Mouse (Mus musculus) midbrain, embryonic 14.5 days (tissue): ENCODE data around the gene Rhov. TPM values are rescaled to one million over a fixed set of nuclear protein-coding genes. Genes with fewer than 3 reads are reported as not detected.

Experiments
- ATAC-seq: fragments of 200-750 bp; cut with Nextera tagmentation; 2 replicates; pipeline ENCODE4 v1.8.0; 2017; ENCODE audit warnings: moderate number of reproducible peaks, moderate library complexity; ENCODE audit not compliant: low FRiP score, low TSS enrichment
- DNase-seq: peaks from one replicate; pipeline ENCODE4 v3.0.0-alpha.2; 2015
- H3K27ac ChIP-seq: fragments of 300-500 bp; sonication (generic); replicated peaks from 2 replicates; pipeline ENCODE4 v1.5.1; 2014; ENCODE audit warnings: mild to moderate bottlenecking, low read depth, low read length, moderate library complexity
- H3K27me3 ChIP-seq: fragments of 300-500 bp; sonication (generic); 2 replicates; pipeline ENCODE4 v1.6.1; 2014; ENCODE audit warnings: low read length, control low read depth, mixed read lengths; ENCODE audit not compliant: control insufficient read depth, insufficient read depth
- H3K36me3 ChIP-seq: fragments of 300-500 bp; sonication (generic); 2 replicates; pipeline ENCODE4 v1.6.1; 2014; ENCODE audit warnings: low read length, control low read depth; ENCODE audit not compliant: control insufficient read depth, insufficient read depth
- H3K4me1 ChIP-seq: fragments of 300-500 bp; sonication (generic); 2 replicates; pipeline ENCODE4 v1.6.1; 2014; ENCODE audit warnings: mild to moderate bottlenecking, antibody characterized with exemption, low read length, control low read depth; ENCODE audit not compliant: control insufficient read depth, insufficient read depth
- H3K4me2 ChIP-seq: fragments of 300-500 bp; sonication (generic); 2 replicates; pipeline ENCODE4 v1.6.1; 2014; ENCODE audit warnings: mild to moderate bottlenecking, low read length, moderate library complexity
- H3K4me3 ChIP-seq: fragments of 300-500 bp; sonication (generic); replicated peaks from 2 replicates; pipeline ENCODE4 v1.5.1; 2014; ENCODE audit warnings: low read depth, low read length
- H3K9ac ChIP-seq: fragments of 300-500 bp; sonication (generic); replicated peaks from 2 replicates; pipeline ENCODE4 v1.6.1; 2014; ENCODE audit warnings: mild to moderate bottlenecking, low read length, moderate library complexity
- H3K9me3 ChIP-seq: fragments of 300-500 bp; sonication (generic); 2 replicates; pipeline ENCODE4 v1.6.1; 2016; ENCODE audit warnings: low read length, control low read depth, mixed read lengths; ENCODE audit not compliant: control insufficient read depth
- WGBS: fragments of 180-500 bp; shearing (Covaris S2); extraction: QIAGEN DNeasy Blood & Tissue Kit; methylation state at CpG from one replicate; pipeline ENCODE4 v1.1.7; 2014; 5-methylcytosine and 5-hydroxymethylcytosine counted together
- polyA plus RNA-seq: library from polyadenylated mRNA; unstranded; fragments of >200 nt; fragmentation: Nextera tagmentation; extraction: Ambion mirVana; gene quantifications from 2 replicates; pipeline ENCODE4 v1.2.1, GENCODE M21; 2014

Gene Rhov
- polyA plus RNA-seq, 1 experiment from 2014 or later: 19.9 TPM

DNA sequence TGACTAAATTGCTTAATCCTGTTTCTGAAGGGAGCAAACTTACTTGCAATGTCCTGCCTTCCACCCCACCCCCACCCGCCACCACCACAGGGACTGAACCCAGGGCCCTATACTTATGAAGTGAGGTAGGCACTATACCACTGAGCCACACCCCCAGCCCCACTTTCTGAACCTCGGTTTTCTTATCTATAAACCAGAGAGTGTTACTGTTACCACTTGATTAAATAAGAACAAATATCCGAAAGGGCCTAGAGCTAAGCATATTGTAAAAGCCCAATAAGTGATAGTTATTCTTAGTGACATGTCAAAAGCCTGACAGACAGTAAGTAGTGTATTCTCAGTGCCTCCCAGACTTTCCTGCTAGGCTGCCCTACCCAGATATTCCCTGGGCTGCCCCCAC is 33.3 kb upstream of the Rhov start:
- 54% methylated on average over 3 of the region's 3 CpGs for WGBS
- peaks cover 12% of the 10 kb centered on the region; the same call in 1 of the 2 replicates for H3K4me1 ChIP-seq
- H3K4me3 ChIP-seq: no peak overlapping the region
- H3K27ac ChIP-seq: no peak overlapping the region
- H3K9ac ChIP-seq: no peak overlapping the region
- H3K4me2 ChIP-seq: no peak overlapping the region
- no peaks in the 10 kb centered on the region for H3K27me3 ChIP-seq
- H3K9me3 ChIP-seq: no peaks in the 10 kb centered on the region
- peaks cover 4% of the 10 kb centered on the region for H3K36me3 ChIP-seq
- no peak for DNase-seq
- no peak for ATAC-seq

DNA sequence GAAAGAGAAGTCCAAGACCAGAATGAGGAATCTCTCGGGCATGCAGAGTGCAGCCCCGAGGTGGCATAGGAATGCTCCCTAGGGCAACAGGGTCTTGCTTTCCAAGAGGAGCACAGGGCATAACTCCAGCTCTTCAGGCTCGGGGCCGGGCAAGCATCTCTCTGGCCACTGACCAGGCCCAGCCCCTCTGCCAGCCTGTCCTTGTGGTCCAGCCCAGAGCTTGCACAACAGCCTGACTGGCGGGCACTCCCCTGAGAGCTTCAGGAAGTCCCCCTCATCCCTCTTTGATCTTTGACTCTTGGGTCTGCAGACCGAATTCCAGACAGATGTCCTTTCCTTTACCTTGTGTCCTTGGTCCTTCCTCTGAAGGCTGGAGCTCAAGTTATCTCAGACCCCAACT is 31.8 kb upstream of the Rhov start:
- WGBS: 79% methylated on average over 6 of the region's 6 CpGs
- Histone ChIP-seq H3K36me3 (peaks cover 18% of the 10 kb centered on the region), H3K27ac (no peak overlapping the region), H3K9me3 (no peaks in the 10 kb centered on the region), H3K9ac (no peak overlapping the region), H3K4me1 (peaks cover 12% of the 10 kb centered on the region; the same call in 1 of the 2 replicates), H3K4me3 (no peak overlapping the region), H3K4me2 (no peak overlapping the region), H3K27me3 (no peaks in the 10 kb centered on the region)
- DNase-seq (no peak), ATAC-seq (no peak)

DNA sequence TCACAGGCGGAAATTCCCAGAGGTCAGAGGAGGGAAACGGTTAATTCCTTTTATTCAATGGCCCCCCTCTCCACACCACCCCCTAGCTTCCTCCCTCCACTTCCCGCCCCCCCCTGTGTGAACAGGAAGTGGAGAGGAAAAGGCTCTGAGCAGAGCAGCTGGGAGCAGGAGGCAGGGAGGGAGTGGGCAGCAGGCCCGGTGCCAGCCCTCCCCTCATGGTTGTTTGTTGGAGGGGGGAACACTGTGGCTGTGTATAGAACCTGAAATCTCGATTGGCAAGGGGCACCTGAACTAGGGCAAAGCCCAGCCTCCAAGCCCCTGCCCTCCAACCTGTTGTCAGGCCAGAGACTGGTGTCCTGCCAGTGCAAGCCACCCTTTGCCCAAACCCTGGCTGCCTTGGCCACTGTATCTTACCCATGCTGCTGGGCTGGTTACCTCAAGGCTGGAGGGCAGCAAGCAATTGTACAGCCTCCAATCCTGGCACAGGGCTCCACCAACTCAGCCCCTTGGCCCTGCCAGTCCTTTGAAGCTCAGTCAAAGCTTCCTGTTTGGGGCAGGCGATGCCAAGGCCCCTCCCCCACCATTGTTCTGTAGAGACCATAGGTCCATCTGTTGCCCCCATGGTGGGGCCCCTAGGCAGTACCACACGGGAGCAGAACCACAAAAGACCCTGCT is 29.9 kb upstream of the Rhov start:
- H3K4me3 ChIP-seq: no peak overlapping the region
- WGBS: 39% methylated on average over 7 of the region's 7 CpGs
- H3K4me2 ChIP-seq: peak overlapping the region; percentile 32
- ATAC-seq: peak; percentile 44
- no peaks in the 10 kb centered on the region for H3K27me3 ChIP-seq
- peaks cover 35% of the 10 kb centered on the region for H3K36me3 ChIP-seq
- no peaks in the 10 kb centered on the region for H3K9me3 ChIP-seq
- H3K27ac ChIP-seq: peak overlapping the region; percentile 55; the same call in 1 of the 2 replicates
- peaks cover 12% of the 10 kb centered on the region; the same call in 1 of the 2 replicates for H3K4me1 ChIP-seq
- peak; percentile 48 for DNase-seq
- no peak overlapping the region; the same call in 1 of the 2 replicates for H3K9ac ChIP-seq

DNA sequence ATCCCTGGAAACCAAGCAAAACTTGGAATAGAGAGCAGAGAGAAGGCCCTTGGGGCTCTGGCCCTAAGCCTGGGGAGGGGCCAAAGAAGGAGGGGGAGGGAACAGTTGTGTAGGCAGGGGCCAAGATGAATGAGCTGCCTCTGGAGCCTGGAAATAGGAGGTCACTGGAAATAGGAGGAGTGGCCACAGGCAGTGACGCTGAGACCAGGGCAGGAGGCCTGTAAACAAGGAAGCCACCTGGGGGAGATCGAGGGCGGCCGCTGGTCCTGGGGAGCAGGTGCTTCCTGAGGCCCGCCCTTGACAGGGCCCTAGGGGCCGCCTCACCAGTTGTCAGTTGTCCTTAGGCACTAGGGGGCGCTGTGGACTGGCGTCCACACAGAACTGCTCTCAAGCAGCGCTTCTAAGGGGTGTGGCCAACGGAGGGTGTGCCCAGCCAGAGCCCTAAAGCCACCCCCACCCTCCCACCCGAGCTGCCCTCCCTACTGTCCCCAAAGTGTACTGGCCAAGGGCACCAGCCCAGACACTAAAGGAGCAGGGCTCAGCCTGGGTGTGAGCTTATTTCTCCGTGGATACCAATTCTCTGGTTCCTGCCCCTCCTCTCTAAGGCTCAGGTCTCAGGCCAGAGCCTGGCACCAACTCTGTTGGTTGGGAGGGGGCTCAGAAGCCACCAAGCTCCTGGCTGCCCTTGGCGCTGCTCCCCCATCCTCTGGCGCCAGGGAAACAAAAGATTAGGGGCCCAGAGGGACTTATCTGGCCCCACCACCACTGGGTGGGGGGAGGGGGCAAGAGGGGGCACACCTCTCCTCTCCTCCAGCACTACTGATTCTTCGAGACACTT is 29.1 kb upstream of the Rhov start:
- Histone ChIP-seq H3K36me3 (peaks cover 38% of the 10 kb centered on the region), H3K4me1 (peaks cover 12% of the 10 kb centered on the region; the same call in 1 of the 2 replicates), H3K4me3 (no peak overlapping the region), H3K27me3 (no peaks in the 10 kb centered on the region), H3K4me2 (peak overlapping the region; percentile 32), H3K9me3 (no peaks in the 10 kb centered on the region), H3K27ac (peak overlapping the region; percentile 55), H3K9ac (no peak overlapping the region; the same call in 1 of the 2 replicates)
- 4% methylated on average over 15 of the region's 15 CpGs for WGBS
- peak; percentile 81 for DNase-seq
- peak; percentile 63 for ATAC-seq

DNA sequence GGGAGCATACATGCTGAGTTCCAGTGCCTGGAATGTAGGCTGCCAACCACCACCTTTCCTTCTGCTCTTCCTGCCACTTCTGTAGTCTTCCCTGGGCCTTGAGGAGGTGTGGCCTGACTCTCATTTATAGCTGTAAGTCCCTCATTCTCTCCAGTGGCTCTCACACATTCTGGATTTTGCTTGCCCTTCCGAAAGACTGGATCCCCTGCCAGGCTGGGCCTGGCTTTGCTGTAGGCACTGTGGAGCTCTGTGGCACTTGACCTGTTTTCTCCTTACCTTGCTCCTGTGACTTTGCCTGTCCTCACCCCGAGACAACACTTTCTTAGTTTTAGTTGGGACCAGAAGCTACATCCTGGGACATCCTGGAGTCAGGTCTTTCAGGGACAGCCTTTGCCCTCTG is 27.8 kb upstream of the Rhov start:
- 95% methylated on average over 2 of the region's 2 CpGs for WGBS
- DNase-seq (no peak), ATAC-seq (no peak)
- Histone ChIP-seq H3K4me2 (no peak overlapping the region), H3K9ac (no peak overlapping the region), H3K36me3 (peaks cover 48% of the 10 kb centered on the region), H3K27me3 (no peaks in the 10 kb centered on the region), H3K4me3 (no peak overlapping the region), H3K4me1 (peaks cover 8% of the 10 kb centered on the region; the same call in 1 of the 2 replicates), H3K9me3 (no peaks in the 10 kb centered on the region), H3K27ac (no peak overlapping the region)

DNA sequence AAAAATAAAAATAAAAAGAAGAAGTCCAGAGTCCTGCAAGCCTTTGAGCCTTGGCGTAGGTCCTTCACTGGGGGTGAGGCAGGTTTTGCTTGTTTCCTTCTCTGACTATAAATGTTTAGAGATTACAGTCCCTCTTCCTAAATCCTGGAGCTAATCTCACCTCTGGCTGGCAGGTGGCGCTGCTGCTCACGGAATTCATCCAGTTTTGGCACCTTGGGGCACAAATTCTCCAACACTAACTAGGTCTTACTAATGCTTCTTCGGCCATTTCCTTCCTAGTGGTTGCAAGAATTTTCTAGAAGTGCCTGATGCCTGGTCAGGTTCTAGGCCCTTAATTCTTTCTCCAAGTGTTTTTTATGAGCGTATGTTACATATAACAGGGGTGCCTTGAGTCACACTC is 27.3 kb upstream of the Rhov start:
- no peak for ATAC-seq
- H3K27me3 ChIP-seq: no peaks in the 10 kb centered on the region
- no peak overlapping the region for H3K27ac ChIP-seq
- peak; percentile 84 for DNase-seq
- no peak overlapping the region for H3K4me2 ChIP-seq
- no peaks in the 10 kb centered on the region for H3K9me3 ChIP-seq
- peaks cover 8% of the 10 kb centered on the region; the same call in 1 of the 2 replicates for H3K4me1 ChIP-seq
- WGBS: 47% methylated on average over 5 of the region's 5 CpGs
- peaks cover 53% of the 10 kb centered on the region for H3K36me3 ChIP-seq
- H3K9ac ChIP-seq: no peak overlapping the region
- H3K4me3 ChIP-seq: no peak overlapping the region

DNA sequence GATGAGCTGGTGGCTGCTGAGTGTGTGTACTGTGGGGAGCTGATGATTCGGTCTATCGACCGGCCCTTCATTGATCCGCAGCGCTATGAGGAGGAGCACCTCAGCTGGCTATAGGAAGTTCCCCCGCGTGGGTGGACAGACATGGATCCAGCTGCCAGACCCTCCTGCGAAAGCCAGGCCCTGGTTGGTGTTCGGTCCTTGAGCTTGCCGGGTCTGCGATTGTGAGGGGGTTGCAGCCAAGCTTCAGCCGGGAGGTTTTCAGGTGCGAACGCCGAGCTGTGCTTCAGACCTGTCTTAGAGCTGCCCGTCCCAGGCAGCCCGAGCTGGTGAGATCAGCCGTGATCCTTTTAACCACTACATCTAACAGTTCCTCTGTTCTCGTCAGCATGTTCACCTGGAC is 26.4 kb upstream of the Rhov start:
- Histone ChIP-seq H3K9me3 (no peaks in the 10 kb centered on the region), H3K4me2 (no peak overlapping the region), H3K27me3 (no peaks in the 10 kb centered on the region), H3K4me1 (peaks cover 8% of the 10 kb centered on the region; the same call in 1 of the 2 replicates), H3K27ac (no peak overlapping the region), H3K9ac (no peak overlapping the region), H3K4me3 (no peak overlapping the region), H3K36me3 (peaks cover 61% of the 10 kb centered on the region)
- 91% methylated on average over 19 of the region's 19 CpGs for WGBS
- no peak for ATAC-seq
- DNase-seq: no peak

DNA sequence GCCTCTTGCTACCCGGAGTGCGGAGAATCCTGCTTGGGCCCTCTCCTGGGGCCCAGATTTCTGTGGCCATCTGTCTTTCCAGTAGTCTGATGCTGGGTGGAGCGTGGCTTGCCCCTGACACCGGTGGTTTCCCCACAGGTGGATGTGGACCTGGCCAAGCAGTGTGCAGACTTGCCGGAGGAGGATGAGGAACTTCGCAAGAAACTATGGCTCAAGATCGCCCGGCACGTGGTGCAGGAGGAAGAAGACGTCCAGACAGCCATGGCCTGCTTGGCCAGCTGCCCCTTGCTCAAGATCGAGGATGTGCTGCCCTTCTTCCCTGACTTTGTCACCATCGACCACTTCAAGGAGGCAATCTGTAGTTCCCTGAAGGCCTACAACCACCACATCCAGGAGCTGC is 25.7 kb upstream of the Rhov start:
- Histone ChIP-seq H3K9me3 (no peaks in the 10 kb centered on the region), H3K4me2 (no peak overlapping the region), H3K27ac (no peak overlapping the region), H3K9ac (no peak overlapping the region), H3K4me1 (peaks cover 8% of the 10 kb centered on the region; the same call in 1 of the 2 replicates), H3K4me3 (no peak overlapping the region), H3K27me3 (no peaks in the 10 kb centered on the region), H3K36me3 (peaks cover 69% of the 10 kb centered on the region)
- DNase-seq (no peak), ATAC-seq (no peak)
- WGBS: 96% methylated on average over 12 of the region's 12 CpGs
